Mouse (Mus musculus) erythroblast, embryonic 14.5 days (primary cell): ENCODE results near the gene Tmem114. TPM values are rescaled to one million over a fixed set of nuclear protein-coding genes. Genes with fewer than 3 reads are reported as not detected.

Source experiments
- H3K27me3 ChIP-seq: 2 replicates; pipeline ENCODE4 v1.6.1; 2012; ENCODE audit warnings: inconsistent platforms; ENCODE audit not compliant: control insufficient read depth
- H3K36me3 ChIP-seq: 2 replicates; pipeline ENCODE4 v1.6.1; 2012; ENCODE audit warnings: mild to moderate bottlenecking, inconsistent platforms; ENCODE audit not compliant: control insufficient read depth
- H3K4me1 ChIP-seq: 2 replicates; pipeline ENCODE4 v1.6.1; 2012; ENCODE audit warnings: inconsistent platforms; ENCODE audit not compliant: control insufficient read depth
- H3K4me3 ChIP-seq: replicated peaks from 2 replicates; pipeline ENCODE3; 2012; ENCODE audit warnings: moderate library complexity, mild to moderate bottlenecking, inconsistent platforms
- H3K9me3 ChIP-seq: 2 replicates; pipeline ENCODE4 v1.6.1; 2012; ENCODE audit warnings: low read length, inconsistent platforms, mixed read lengths; ENCODE audit not compliant: control insufficient read depth
- GATA1 ChIP-seq: IDR thresholded peaks from 2 replicates; pipeline ENCODE4 v1.6.1; 2012; ENCODE audit warnings: low read length, inconsistent platforms, mixed read lengths
- TAL1 ChIP-seq: IDR thresholded peaks from 3 replicates; pipeline ENCODE4 v1.6.1; 2012; ENCODE audit warnings: low read length, inconsistent platforms, mixed read lengths
- polyA plus RNA-seq: library from polyadenylated mRNA; stranded (reverse); fragments of >175 nt; gene quantifications from 2 replicates; pipeline ENCODE4 v1.2.3, GENCODE M21; 2012

Gene Tmem114
- polyA plus RNA-seq = not detected in 2 replicates

DNA sequence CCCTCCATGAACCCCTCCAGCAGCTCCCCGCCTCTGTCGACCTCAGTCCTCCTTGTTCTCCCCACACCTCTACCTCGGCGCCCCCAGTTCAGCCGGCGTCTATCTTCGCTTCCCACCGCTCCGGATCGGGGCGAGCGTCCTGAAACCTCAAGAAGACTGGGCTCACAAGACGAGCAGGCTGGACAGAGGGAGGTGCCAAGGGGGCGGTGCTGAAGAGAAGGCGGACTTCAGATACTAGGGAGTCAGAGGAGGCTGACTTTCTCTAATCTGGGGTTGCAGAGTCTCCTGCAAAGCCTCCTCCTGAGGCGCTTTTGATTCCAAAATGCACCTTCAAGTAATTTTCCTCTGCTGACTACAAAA is at the start of gene Tmem114:
Gene Tmem114 (minus strand): TSS at position 166 of the 360 bp plus-strand sequence.
- Histone ChIP-seq H3K4me3 (no peak within 1 kb of the TSS), H3K9me3 (no peaks in the 10 kb centered on the region), H3K4me1 (no peaks in the 10 kb centered on the region), H3K36me3 (no peaks in the 10 kb centered on the region), H3K27me3 (peaks cover 43% of the 10 kb centered on the region)
- TF ChIP-seq TAL1 = no peak
- no peak for TF ChIP-seq GATA1

DNA sequence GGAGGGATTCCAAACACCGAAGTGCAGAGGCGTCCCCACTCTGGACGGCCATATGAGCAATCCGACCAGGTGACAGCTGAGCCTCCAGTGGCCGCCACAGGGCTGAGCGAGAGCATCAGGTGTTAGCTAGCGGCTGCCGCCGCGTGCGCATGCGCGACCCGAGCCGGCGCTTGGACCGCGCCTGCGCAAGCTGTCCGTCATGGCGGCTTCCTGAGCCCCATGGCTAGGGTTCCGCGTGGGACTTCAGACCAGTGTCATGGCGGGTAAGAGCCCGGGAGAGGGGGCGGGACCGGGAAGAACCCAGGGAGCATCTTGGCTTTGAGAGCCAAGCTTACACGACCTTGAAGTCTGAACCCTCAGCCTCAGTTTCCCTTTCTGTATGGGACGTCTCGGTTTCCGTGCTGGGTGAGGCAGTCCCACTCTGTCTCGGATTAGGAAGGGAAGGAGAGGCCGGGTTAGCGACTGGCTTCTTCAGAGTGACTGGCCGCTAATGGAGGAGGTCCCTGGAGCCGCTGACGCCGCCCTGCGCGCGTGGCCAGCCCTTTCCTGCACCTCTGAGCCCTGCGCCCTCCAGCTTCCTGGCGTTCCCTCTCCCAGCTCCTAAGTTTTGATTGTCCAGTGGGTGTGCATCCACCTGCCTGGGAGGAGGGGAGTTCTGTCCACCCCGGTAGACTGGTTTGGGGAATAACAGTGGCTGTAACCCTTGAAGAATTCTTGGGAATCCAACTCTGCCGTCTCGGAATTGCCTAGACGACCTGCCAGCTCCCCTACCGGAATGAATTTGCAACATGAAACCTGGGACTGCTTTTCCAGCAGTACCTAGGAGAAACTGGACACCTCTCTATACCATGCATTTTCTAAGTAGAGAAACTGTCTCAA is 45.9 kb upstream of the Tmem114 start, which contains the start of gene Mettl22:
Gene Mettl22 (plus strand): TSS at position 186 of the 879 bp plus-strand sequence.
- Histone ChIP-seq H3K4me3 (peak within 1 kb of the TSS; percentile 85), H3K27me3 (no peaks in the 10 kb centered on the region; the same call in 1 of the 2 replicates), H3K36me3 (peaks cover 8% of the 10 kb centered on the region), H3K9me3 (no peaks in the 10 kb centered on the region), H3K4me1 (peaks cover 27% of the 10 kb centered on the region)
- TF ChIP-seq TAL1 = no peak
- no peak for TF ChIP-seq GATA1

DNA sequence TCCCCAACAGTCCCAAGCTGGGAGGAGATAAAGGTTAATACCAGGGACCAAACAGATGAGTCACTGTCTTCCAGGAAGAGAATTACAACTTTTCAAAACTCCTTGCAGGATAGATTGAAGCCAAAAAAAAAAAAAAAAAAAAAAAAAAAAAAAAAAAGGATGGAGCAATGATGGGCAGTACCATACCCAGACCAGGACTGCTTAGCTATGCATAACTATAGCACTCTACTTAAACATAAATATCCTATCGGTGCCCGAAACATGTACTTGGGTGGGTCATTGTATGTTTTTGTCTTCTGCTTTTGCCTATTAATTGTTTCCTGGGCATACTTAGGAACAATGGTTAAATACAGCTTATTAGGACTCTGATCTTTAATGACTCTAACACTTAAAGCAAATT is 45.2 kb upstream of the Tmem114 start:
- Histone ChIP-seq H3K9me3 (no peaks in the 10 kb centered on the region), H3K4me3 (peak overlapping the region; percentile 85), H3K4me1 (peaks cover 27% of the 10 kb centered on the region), H3K27me3 (no peaks in the 10 kb centered on the region; the same call in 1 of the 2 replicates), H3K36me3 (peaks cover 5% of the 10 kb centered on the region)
- no peak for TF ChIP-seq TAL1
- TF ChIP-seq GATA1 = no peak

DNA sequence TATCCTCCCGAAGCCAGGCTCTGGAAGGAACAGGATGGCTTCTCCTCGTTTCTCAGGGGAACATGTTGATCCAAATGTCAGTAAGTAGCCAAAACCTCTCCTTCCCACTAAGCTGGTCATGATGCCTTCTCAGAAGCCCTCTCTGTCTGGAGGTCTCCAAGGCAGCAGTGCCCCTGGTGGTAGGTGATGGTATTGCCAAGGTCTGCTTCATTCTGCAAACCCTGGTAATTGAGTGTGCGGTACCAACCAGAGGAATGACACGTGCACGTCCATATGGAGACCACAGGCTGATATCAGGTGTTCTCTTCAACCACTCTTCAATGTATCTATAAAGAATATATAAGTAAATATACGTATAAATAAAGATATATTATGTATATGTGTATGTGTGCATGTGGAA is 34.2 kb upstream of the Tmem114 start:
- no peaks in the 10 kb centered on the region for H3K36me3 ChIP-seq
- H3K27me3 ChIP-seq = peaks cover 3% of the 10 kb centered on the region; the same call in 1 of the 2 replicates
- H3K4me1 ChIP-seq = no peaks in the 10 kb centered on the region
- no peaks in the 10 kb centered on the region for H3K9me3 ChIP-seq
- no peak overlapping the region for H3K4me3 ChIP-seq
- TF ChIP-seq TAL1 (no peak), GATA1 (no peak)

DNA sequence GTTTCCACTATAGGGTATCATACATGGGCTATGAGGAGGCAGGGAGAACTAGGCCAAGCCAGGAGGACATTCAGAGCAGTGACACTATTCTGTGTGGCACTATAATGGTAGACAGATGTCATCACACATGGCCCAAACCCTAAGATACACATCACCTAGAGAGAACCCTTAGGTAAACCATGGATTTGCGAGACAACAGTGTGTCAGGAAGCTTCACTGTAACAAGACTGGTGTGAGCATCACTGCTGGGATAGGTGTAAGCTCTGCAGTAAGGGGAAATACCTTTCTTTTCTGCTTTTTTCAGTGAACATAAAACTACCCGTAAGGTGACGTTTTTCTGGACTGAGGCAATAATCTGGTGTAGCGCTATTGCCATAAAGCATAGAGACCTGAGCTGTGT is 33.5 kb upstream of the Tmem114 start:
- Histone ChIP-seq H3K9me3 (no peaks in the 10 kb centered on the region), H3K4me1 (no peaks in the 10 kb centered on the region), H3K4me3 (no peak overlapping the region), H3K36me3 (no peaks in the 10 kb centered on the region), H3K27me3 (peaks cover 3% of the 10 kb centered on the region; the same call in 1 of the 2 replicates)
- TF ChIP-seq TAL1 = no peak
- no peak for TF ChIP-seq GATA1

DNA sequence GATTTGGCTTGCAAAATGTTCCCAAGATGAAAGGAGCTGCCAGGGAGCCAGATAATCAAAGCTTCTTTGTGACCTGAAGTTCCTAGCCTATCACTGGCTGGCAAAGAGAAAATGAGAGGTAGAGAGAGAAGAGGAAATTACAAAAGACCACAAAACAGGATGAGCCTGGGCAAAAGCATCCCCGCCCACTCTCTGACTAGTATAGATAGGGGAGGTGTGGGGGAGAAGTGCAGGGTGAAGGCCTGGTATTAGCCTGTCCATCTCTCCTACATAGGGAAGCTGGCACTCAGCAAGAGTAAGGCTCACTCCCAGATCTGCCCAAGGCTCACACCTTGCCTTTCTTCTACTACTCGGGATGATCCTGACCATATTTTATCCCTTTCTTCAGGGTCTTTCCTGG is 30.3 kb upstream of the Tmem114 start:
- Histone ChIP-seq H3K36me3 (no peaks in the 10 kb centered on the region), H3K27me3 (peaks cover 3% of the 10 kb centered on the region; the same call in 1 of the 2 replicates), H3K4me3 (no peak overlapping the region)

DNA sequence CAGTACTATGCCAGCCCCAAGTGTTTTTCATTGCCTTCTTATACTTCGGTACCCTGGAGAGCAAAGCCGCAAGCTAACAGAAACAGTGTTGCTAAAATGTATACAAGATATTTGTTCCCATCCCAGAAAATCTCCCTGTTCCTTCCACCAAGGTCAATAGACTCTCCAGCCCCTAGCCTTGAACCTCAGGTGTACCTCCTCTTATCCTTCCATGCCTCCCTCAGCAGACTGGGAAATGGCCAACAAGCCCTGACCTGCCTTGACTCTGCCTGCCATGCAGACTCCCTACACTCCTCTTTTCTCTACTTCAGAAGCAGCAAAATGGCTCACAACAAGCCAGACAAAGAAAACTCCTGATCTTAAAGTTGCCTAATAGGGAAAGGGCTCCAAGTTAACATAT is 28.4 kb upstream of the Tmem114 start:
- TF ChIP-seq TAL1 = no peak
- TF ChIP-seq GATA1 = no peak
- Histone ChIP-seq H3K9me3 (no peaks in the 10 kb centered on the region), H3K36me3 (no peaks in the 10 kb centered on the region), H3K4me3 (no peak overlapping the region), H3K4me1 (no peaks in the 10 kb centered on the region), H3K27me3 (peaks cover 3% of the 10 kb centered on the region; the same call in 1 of the 2 replicates)

More for the DNA sequence above, 30.3 kb upstream of the Tmem114 start:
- no peaks in the 10 kb centered on the region for H3K4me1 ChIP-seq
- no peak for TF ChIP-seq GATA1
- no peak for TF ChIP-seq TAL1
- H3K9me3 ChIP-seq = no peaks in the 10 kb centered on the region

DNA sequence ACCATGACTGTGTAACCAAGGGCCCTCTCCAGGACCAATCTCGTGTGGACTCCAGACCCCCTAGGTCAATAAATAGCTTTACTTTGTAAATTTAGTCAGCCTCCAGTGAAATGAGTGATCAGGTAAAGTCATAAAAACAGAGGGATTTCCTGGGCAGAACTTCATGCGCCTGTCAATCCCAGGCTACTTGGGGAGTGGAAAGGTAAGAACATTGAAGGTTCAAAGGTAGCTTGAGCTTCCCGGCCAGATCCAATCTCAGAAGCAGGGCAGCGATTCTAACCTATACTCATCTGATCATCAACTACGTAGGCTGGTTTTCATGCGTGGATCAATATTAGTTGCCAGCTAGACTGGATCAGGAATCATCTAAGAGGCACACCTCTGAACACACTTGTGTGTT is 21.3 kb upstream of the Tmem114 start:
- H3K27me3 ChIP-seq = no peaks in the 10 kb centered on the region
- no peaks in the 10 kb centered on the region for H3K36me3 ChIP-seq
- no peaks in the 10 kb centered on the region for H3K9me3 ChIP-seq
- H3K4me1 ChIP-seq = no peaks in the 10 kb centered on the region
- TF ChIP-seq GATA1 (no peak), TAL1 (no peak)
- no peak overlapping the region for H3K4me3 ChIP-seq

DNA sequence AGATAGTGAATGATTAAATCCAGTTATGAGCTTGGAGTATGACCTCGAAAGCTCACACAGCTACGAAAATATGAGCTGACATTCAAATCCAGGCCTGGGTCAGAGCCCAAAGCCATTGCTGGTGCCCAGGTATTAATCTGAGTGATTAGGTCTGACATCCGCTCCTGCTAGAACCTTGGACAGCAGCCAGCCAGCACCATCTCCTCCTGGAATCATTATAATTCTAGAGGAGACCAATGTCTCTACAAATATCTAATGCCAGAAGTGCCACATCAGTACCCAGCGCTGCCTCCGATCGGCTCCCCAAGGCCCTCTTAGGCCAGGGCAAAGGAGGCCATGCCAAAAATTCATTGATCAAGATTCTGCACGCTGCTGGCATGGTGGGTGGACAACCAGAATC is 20.0 kb upstream of the Tmem114 start:
- no peak for TF ChIP-seq GATA1
- no peak overlapping the region for H3K4me3 ChIP-seq
- H3K4me1 ChIP-seq = no peaks in the 10 kb centered on the region
- H3K36me3 ChIP-seq = no peaks in the 10 kb centered on the region
- H3K27me3 ChIP-seq = no peaks in the 10 kb centered on the region
- H3K9me3 ChIP-seq = no peaks in the 10 kb centered on the region
